Mouse (Mus musculus) neural tube, embryonic 14.5 days (tissue): ENCODE measurements around the gene Rhbg. TPM values are rescaled to one million over a fixed set of nuclear protein-coding genes. Genes with fewer than 3 reads are reported as not detected.

Experiments
- ATAC-seq: fragments of 200-750 bp; cut with Nextera tagmentation; 2 replicates; pipeline ENCODE4 v1.8.0; 2017; ENCODE audit warnings: low read depth, mild to moderate bottlenecking, moderate TSS enrichment, moderate library complexity
- H3K27ac ChIP-seq: fragments of 300-500 bp; sonication (generic); 2 replicates; pipeline ENCODE4 v1.5.1; 2014; ENCODE audit warnings: low read depth, mild to moderate bottlenecking, control low read depth, low read length, moderate library complexity, mixed read lengths
- H3K27me3 ChIP-seq: fragments of 300-500 bp; sonication (generic); 2 replicates; pipeline ENCODE4 v1.6.1; 2014; ENCODE audit warnings: low read length; ENCODE audit not compliant: control insufficient read depth, insufficient read depth
- H3K36me3 ChIP-seq: fragments of 300-500 bp; sonication (generic); 2 replicates; pipeline ENCODE4 v1.6.1; 2014; ENCODE audit warnings: low read length, mixed read lengths; ENCODE audit not compliant: control insufficient read depth, insufficient read depth
- H3K4me1 ChIP-seq: fragments of 300-500 bp; sonication (generic); 2 replicates; pipeline ENCODE4 v1.6.1; 2014; ENCODE audit warnings: low read length; ENCODE audit not compliant: control insufficient read depth, insufficient read depth
- H3K4me2 ChIP-seq: fragments of 300-500 bp; sonication (generic); 2 replicates; pipeline ENCODE4 v1.6.1; 2014; ENCODE audit warnings: mild to moderate bottlenecking, low read depth, low read length, control low read depth
- H3K4me3 ChIP-seq: fragments of 300-500 bp; sonication (generic); 2 replicates; pipeline ENCODE4 v1.5.1; 2014; ENCODE audit warnings: low read depth, low read length, control low read depth, mixed read lengths
- H3K9ac ChIP-seq: fragments of 300-500 bp; sonication (generic); replicated peaks from 2 replicates; pipeline ENCODE4 v1.6.1; 2014; ENCODE audit warnings: low read depth, mild to moderate bottlenecking, control low read depth, low read length, mixed read lengths
- H3K9me3 ChIP-seq: fragments of 300-500 bp; sonication (generic); 2 replicates; pipeline ENCODE4 v1.6.1; 2016; ENCODE audit warnings: low read length; ENCODE audit not compliant: control insufficient read depth
- WGBS: fragments of 180-500 bp; shearing (Covaris S2); extraction: QIAGEN DNeasy Blood & Tissue Kit; methylation state at CpG from one replicate; pipeline ENCODE4 v1.1.7; 2014; 5-methylcytosine and 5-hydroxymethylcytosine counted together
- polyA plus RNA-seq: library from polyadenylated mRNA; unstranded; fragments of >200 nt; fragmentation: Nextera tagmentation; extraction: Ambion mirVana; gene quantifications from 2 replicates; pipeline ENCODE4 v1.2.1, GENCODE M21; 2014

Gene Rhbg
- polyA plus RNA-seq, 1 experiment from 2014 or later, result 0.51 TPM

DNA sequence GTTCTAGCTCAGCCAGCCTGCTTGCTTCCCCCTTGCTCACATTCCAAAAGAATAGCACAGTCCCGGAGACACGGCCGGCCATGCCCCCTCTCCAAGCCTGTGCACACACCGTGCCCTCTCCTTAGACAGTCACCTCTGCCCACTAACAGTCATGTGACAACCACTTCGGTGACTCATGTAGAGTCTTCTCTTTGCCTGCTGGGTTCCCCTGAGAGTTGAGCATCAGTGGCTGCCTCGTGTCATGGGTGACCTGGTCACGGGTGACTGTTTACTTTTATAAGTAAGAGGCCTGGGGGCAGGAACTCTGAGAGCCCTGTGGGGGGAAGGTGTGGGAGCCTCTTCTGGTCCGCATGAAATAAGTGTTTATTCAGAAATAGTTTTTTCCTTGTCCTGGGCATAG, 20.5 kb downstream of the Rhbg start:
- 46% methylated on average over 8 of the region's 8 CpGs for WGBS

DNA sequence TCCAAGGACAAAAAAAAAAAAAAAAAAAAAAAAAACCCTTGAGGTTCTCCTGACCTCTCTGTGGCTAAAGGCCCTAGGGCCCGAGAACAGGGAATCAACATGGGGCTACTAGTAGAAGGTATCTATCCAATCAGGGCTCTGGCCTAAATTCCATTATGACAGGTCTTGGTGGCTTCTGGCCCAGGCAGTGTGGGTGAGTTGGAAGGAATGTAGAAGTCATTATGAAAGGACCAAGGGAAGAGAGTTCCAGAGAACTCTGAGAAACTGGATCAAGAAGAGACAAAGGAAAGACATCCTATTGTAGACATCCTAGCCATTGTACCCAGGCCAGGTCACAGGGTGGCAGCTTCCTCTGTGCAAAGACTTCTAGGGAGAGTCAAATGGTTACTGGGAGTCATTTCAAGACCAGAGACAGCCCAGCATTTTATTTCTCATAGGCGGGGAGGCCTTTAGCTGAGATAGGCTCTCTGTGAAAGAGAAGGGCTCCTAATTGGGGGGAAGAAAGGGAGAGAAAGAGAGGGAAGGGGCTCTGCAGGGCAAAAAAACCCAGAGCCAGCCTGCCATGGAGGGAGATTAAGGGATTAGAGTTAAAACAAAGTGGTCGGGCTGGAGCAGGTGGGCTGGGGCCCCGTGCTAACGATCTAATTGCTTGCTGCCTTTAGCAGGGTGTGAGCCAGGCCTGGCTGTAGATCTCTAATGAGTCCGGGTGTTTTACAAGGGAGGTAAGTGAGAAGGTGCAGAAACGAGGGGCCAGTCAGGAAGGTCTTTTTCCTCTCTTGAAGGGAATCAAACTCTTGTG, 21.5 kb downstream of the Rhbg start:
- H3K9me3 ChIP-seq, result no peaks in the 10 kb centered on the region
- peaks cover 19% of the 10 kb centered on the region for H3K36me3 ChIP-seq
- H3K4me1 ChIP-seq, result peaks cover 46% of the 10 kb centered on the region
- no peaks in the 10 kb centered on the region for H3K27me3 ChIP-seq
- H3K4me3 ChIP-seq, result no peak overlapping the region
- H3K27ac ChIP-seq, result peak overlapping the region; percentile 89
- H3K9ac ChIP-seq, result no peak overlapping the region
- 15% methylated on average over 7 of the region's 7 CpGs for WGBS
- no peak for ATAC-seq
- H3K4me2 ChIP-seq, result no peak overlapping the region

More for the DNA sequence above, 20.5 kb downstream of the Rhbg start:
- H3K9ac ChIP-seq, result no peak overlapping the region
- H3K27ac ChIP-seq, result peak overlapping the region; percentile 89
- no peak overlapping the region for H3K4me2 ChIP-seq
- H3K4me1 ChIP-seq, result peaks cover 40% of the 10 kb centered on the region
- H3K36me3 ChIP-seq, result peaks cover 11% of the 10 kb centered on the region
- no peak overlapping the region for H3K4me3 ChIP-seq
- no peak for ATAC-seq
- H3K9me3 ChIP-seq, result no peaks in the 10 kb centered on the region
- no peaks in the 10 kb centered on the region for H3K27me3 ChIP-seq

DNA sequence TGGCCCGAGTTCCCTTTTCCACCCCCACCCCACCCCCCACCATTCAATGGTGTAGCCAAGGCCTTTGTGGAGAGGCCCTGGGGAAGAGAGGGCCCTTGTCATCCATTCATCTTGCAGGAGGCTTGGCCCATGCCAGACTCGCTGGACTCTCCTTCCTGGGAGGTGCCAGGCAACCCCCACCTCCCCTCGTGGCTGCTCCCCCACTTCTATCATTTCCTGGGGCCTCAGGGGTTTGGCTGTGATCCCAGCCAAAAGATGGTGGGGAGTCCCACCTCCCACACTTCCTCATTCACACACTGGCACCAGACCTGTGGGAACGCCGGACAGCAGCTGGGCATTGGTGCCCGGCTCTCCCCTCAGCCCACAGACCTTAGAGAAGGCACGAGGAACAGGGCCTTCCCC, 22.2 kb downstream of the Rhbg start:
- Histone ChIP-seq H3K4me3 (no peak overlapping the region), H3K27ac (peak overlapping the region; percentile 89), H3K36me3 (peaks cover 19% of the 10 kb centered on the region), H3K4me1 (peaks cover 47% of the 10 kb centered on the region), H3K4me2 (no peak overlapping the region), H3K27me3 (no peaks in the 10 kb centered on the region), H3K9ac (no peak overlapping the region), H3K9me3 (no peaks in the 10 kb centered on the region)
- 23% methylated on average over 7 of the region's 7 CpGs for WGBS
- ATAC-seq, result peak; percentile 55

DNA sequence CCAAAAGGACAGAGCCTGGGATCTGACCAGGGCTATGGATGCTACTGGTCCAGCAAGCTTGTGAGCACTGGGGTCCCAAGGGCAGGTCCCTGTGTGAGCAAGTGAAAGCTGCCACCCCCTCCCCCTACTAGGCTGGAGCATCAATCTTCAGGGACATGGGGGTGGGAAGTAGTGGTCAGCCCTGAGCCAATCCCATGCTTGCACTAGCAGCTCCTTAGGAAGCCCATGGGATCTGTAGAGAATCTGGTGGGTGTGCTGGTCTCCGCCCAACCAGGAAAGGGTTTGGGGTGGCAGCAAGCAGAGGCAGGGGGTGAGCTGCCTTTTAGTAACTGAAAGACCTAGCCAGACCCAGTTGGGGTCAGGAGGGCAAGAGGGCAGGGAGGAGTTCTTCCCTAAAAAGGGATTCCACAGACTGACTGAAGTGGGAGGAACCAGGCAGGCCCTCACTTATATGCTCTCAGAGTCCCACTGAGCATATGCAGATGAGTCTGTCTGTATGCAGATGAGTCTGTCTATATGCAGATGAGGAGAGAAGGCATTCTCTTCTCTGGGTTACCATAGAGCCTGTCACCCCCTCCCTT, 23.4 kb downstream of the Rhbg start:
- no peak overlapping the region for H3K4me3 ChIP-seq
- peak overlapping the region; percentile 89 for H3K27ac ChIP-seq
- no peaks in the 10 kb centered on the region for H3K9me3 ChIP-seq
- H3K4me2 ChIP-seq, result no peak overlapping the region
- peaks cover 28% of the 10 kb centered on the region for H3K36me3 ChIP-seq
- 11% methylated on average over 1 of the region's 1 CpGs for WGBS
- peak; percentile 70 for ATAC-seq
- peak overlapping the region; percentile 37 for H3K9ac ChIP-seq
- no peaks in the 10 kb centered on the region for H3K27me3 ChIP-seq
- H3K4me1 ChIP-seq, result peaks cover 52% of the 10 kb centered on the region

DNA sequence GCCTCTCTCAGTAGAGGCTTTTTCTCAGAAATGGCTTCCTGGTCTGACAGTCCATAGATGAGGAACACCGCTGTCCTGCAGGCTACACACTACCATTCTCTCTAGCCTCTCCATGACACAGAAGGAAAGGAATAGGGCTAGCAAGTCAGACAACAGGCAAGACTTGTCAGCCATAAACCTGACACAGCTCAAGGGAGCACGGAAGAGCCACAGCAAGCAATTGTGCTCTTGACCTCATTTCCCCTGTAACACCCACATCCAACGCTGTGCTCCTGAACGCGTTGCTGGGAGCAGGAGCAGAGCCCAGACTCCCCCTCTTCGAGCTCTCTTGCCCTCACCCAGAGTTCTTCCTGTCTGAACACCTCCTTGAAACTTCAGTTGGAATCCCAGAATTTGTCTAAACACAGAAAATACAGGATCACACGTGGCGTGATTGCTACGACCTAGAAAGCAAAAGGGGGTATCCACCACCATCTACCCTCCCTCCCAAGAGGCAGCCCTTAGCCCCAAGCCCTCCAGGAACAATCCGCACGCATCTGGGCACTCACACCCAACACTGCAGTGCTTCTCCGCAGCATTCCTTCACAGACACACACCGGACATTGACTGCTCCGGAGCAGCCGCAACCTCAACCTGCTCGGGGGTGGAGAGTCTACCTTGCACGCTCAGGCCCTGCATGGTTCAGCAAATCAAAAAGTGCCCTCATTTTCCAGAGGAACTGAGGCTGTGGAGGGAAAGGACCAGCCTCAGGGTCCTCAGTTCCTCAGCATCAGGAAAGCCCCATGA, 24.1 kb downstream of the Rhbg start:
- ATAC-seq, result peak; percentile 6
- peak overlapping the region; percentile 89 for H3K27ac ChIP-seq
- H3K9me3 ChIP-seq, result no peaks in the 10 kb centered on the region
- no peaks in the 10 kb centered on the region for H3K27me3 ChIP-seq
- WGBS, result 16% methylated on average over 17 of the region's 17 CpGs
- H3K4me2 ChIP-seq, result no peak overlapping the region
- peaks cover 57% of the 10 kb centered on the region for H3K4me1 ChIP-seq
- peaks cover 34% of the 10 kb centered on the region for H3K36me3 ChIP-seq
- no peak overlapping the region for H3K4me3 ChIP-seq
- peak overlapping the region; percentile 37 for H3K9ac ChIP-seq

DNA sequence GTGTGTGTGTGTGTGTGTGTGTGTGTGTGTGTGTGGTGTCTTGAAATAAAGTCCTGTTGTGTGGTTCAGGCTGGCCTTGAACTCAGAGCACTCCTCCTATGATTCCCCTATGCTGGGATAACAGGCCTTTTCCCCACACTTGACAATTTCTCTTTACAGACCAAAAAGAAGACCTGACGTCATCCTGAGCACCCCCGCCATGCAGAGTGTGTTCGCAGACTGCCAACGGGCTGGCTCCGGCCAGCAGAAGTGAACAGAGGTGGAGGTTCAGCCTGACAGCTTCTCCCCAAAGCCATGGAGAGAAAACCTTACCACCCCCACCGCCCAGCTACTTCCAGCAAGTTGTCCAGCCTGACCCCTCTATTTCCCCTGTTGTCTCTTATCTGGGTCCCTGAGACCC, 25.0 kb downstream of the Rhbg start:
- Histone ChIP-seq H3K36me3 (peaks cover 43% of the 10 kb centered on the region), H3K4me1 (peaks cover 61% of the 10 kb centered on the region), H3K27me3 (no peaks in the 10 kb centered on the region), H3K4me3 (no peak overlapping the region), H3K9me3 (no peaks in the 10 kb centered on the region), H3K4me2 (no peak overlapping the region), H3K27ac (peak overlapping the region; percentile 89), H3K9ac (no peak overlapping the region; the same call in 1 of the 2 replicates)
- 57% methylated on average over 6 of the region's 6 CpGs for WGBS
- no peak for ATAC-seq

DNA sequence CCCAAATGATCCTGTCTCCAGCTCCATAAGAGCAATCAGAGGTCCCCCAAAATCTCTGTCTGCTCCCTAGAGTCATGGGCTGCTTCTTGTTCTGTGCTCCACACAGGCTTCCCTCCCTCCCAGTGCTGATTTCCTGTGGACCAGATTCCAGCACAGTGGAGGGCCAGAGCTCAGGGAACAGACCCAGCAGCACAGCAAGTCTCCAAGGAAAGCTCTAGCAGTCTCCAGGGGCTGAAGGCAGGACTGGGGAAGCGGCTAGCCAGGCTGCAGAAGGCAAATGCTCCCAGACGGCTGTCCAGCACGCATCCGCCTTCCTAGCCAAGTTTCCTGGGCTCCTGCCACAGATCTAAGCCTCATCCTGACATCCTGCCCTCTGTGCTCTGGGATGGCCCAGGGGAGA, 25.6 kb downstream of the Rhbg start:
- Histone ChIP-seq H3K4me2 (no peak overlapping the region; the same call in 1 of the 2 replicates), H3K36me3 (peaks cover 48% of the 10 kb centered on the region), H3K9me3 (no peaks in the 10 kb centered on the region), H3K27ac (peak overlapping the region; percentile 89), H3K27me3 (no peaks in the 10 kb centered on the region), H3K9ac (peak overlapping the region; percentile 35), H3K4me3 (no peak overlapping the region), H3K4me1 (peaks cover 62% of the 10 kb centered on the region)
- 39% methylated on average over 4 of the region's 4 CpGs for WGBS
- ATAC-seq, result no peak

DNA sequence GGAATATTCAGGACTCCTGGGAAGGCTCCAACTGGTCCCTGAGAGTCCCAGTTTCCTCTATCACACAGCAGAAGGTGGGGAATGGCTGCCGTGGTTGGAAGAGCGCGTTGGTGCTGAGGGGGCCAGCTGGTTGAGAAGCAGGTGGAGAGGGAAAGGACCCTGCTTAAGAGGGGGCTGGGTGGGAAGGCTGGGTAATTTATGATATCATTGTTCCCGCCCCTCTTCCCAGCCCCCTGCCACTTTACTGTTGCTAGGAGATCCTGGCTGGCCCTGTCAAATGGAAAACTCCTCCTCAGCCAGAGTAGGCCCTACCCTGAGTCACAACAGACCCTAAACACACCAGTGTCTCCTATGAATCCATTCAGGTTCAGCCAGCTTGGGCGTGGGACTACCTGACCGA, 26.5 kb downstream of the Rhbg start:
- H3K4me2 ChIP-seq, result peak overlapping the region; percentile 16; the same call in 1 of the 2 replicates
- H3K4me3 ChIP-seq, result no peak overlapping the region
- H3K27ac ChIP-seq, result peak overlapping the region; percentile 89
- H3K4me1 ChIP-seq, result peaks cover 63% of the 10 kb centered on the region
- H3K36me3 ChIP-seq, result peaks cover 57% of the 10 kb centered on the region
- peak; percentile 10; the same call in 1 of the 2 replicates for ATAC-seq
- no peaks in the 10 kb centered on the region for H3K9me3 ChIP-seq
- H3K9ac ChIP-seq, result no peak overlapping the region
- no peaks in the 10 kb centered on the region for H3K27me3 ChIP-seq
- 4% methylated on average over 6 of the region's 6 CpGs for WGBS
